Mouse (Mus musculus): ENCODE measurements around the gene Ap4m1.

DNA sequence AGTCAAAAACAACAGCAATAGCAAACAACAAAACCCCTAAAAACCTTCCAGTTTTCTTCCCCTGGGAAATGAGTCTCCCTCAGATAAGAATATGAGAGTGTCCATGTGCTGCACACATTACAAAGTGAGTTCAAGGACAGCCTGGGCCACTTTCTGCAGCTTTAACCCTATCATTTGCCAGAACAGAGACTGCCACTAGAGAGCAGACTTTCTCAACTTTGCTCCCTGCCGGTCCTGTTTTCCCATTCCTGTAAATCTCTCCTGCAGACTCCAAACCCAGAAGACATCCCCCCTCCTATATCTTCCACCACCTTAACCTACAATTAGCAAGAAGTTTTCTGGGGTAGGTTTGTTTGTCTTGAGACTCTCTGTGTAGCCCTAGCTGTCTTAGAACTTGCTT is 27.8 kb downstream of the Ap4m1 start:
- TF ChIP-seq POLR2A (IDR thresholded peaks at IDR 0.05; ENCODE audit: low read depth, low read length) (no peak), CTCF (IDR thresholded peaks at IDR 0.05; ENCODE audit: extremely low read depth, insufficient read length, insufficient replicate concordance, low read depth, low read length) (no peak)
